Mouse (Mus musculus) lung, embryonic 16.5 days (tissue): Measurements from ENCODE around the gene Iqcd. TPM values are rescaled to one million over a fixed set of nuclear protein-coding genes. Genes with fewer than 3 reads are reported as not detected.

Experiments
- ATAC-seq: fragments of 200-750 bp; cut with Nextera tagmentation; 2 replicates; pipeline ENCODE4 v1.8.0; 2017; ENCODE audit warnings: low read depth, mild to moderate bottlenecking, moderate library complexity
- H3K27ac ChIP-seq: fragments of 300-500 bp; sonication (generic); 2 replicates; pipeline ENCODE4 v1.5.1; 2014; ENCODE audit warnings: mild to moderate bottlenecking, control low read depth, low read length
- H3K27me3 ChIP-seq: fragments of 300-500 bp; sonication (generic); 2 replicates; pipeline ENCODE4 v1.6.1; 2014; ENCODE audit warnings: low read depth, low read length, mixed read lengths; ENCODE audit not compliant: control insufficient read depth, insufficient read depth
- H3K36me3 ChIP-seq: fragments of 300-500 bp; sonication (generic); 2 replicates; pipeline ENCODE4 v1.6.1; 2014; ENCODE audit warnings: low read length; ENCODE audit not compliant: control insufficient read depth, insufficient read depth
- H3K4me1 ChIP-seq: fragments of 300-500 bp; sonication (generic); replicated peaks from 2 replicates; pipeline ENCODE4 v1.6.1; 2014; ENCODE audit warnings: low read length, mixed read lengths; ENCODE audit not compliant: control insufficient read depth, insufficient read depth
- H3K4me2 ChIP-seq: fragments of 300-500 bp; sonication (generic); 2 replicates; pipeline ENCODE4 v1.6.1; 2014; ENCODE audit warnings: low read depth, low read length, control low read depth
- H3K4me3 ChIP-seq: fragments of 300-500 bp; sonication (generic); 2 replicates; pipeline ENCODE4 v1.5.1; 2014; ENCODE audit warnings: mild to moderate bottlenecking, low read length, control low read depth
- H3K9ac ChIP-seq: fragments of 300-500 bp; sonication (generic); 2 replicates; pipeline ENCODE4 v1.6.1; 2014; ENCODE audit warnings: low read length, control low read depth
- H3K9me3 ChIP-seq: fragments of 300-500 bp; sonication (generic); 2 replicates; pipeline ENCODE4 v1.6.1; 2016; ENCODE audit warnings: low read length; ENCODE audit not compliant: control insufficient read depth
- WGBS: fragments of 180-500 bp; shearing (Covaris S2); extraction: QIAGEN DNeasy Blood & Tissue Kit; methylation state at CpG from one replicate; pipeline ENCODE4 v1.1.7; 2014; 5-methylcytosine and 5-hydroxymethylcytosine counted together
- polyA plus RNA-seq: library from polyadenylated mRNA; unstranded; fragments of >200 nt; fragmentation: Nextera tagmentation; extraction: Ambion mirVana; gene quantifications from 2 replicates; pipeline ENCODE4 v1.2.1, GENCODE M21; 2015

Gene Iqcd
- polyA plus RNA-seq, 1 experiment from 2014 or later: 1.9 TPM

- no peak overlapping the region for H3K4me3 ChIP-seq
- 0 out of 2 replicates have a peak overlapping the region, but pooled peaks have one; percentile 23 for H3K9ac ChIP-seq
- H3K4me1 ChIP-seq: peaks cover 22% of the 10 kb centered on the region
- H3K27ac ChIP-seq: peak overlapping the region; percentile 38
- H3K36me3 ChIP-seq: peaks cover 11% of the 10 kb centered on the region
- H3K4me2 ChIP-seq: peak overlapping the region; percentile 16
- H3K27me3 ChIP-seq: no peaks in the 10 kb centered on the region
- H3K9me3 ChIP-seq: no peaks in the 10 kb centered on the region
- ATAC-seq: no peak
- WGBS: 53% methylated on average over 26 of the region's 26 CpGs
These were observed 9.5 kb upstream of the Iqcd start for GRCm38 (mm10) chr5:120579211-120579897.

- ATAC-seq: no peak
- no peak overlapping the region for H3K9ac ChIP-seq
- no peaks in the 10 kb centered on the region for H3K27me3 ChIP-seq
- peaks cover 22% of the 10 kb centered on the region for H3K4me1 ChIP-seq
- no peak overlapping the region for H3K4me2 ChIP-seq
- H3K36me3 ChIP-seq: peaks cover 16% of the 10 kb centered on the region
- H3K9me3 ChIP-seq: no peaks in the 10 kb centered on the region
- WGBS: 89% methylated on average over 26 of the region's 26 CpGs
- no peak overlapping the region for H3K27ac ChIP-seq
- no peak overlapping the region for H3K4me3 ChIP-seq
These were observed 8.8 kb upstream of the Iqcd start for GRCm38 (mm10) chr5:120579898-120580626.

GRCm38 (mm10) chr5:120582002-120582401 lies 6.8 kb upstream of the Iqcd start:
- H3K9ac ChIP-seq: no peak overlapping the region
- 71% methylated on average over 9 of the region's 9 CpGs for WGBS

GRCm38 (mm10) chr5:120583511-120583910 lies 5.3 kb upstream of the Iqcd start:
- Histone ChIP-seq H3K9ac (no peak overlapping the region), H3K27me3 (no peaks in the 10 kb centered on the region), H3K4me1 (peaks cover 33% of the 10 kb centered on the region), H3K4me2 (no peak overlapping the region), H3K36me3 (peaks cover 17% of the 10 kb centered on the region), H3K9me3 (no peaks in the 10 kb centered on the region), H3K4me3 (no peak overlapping the region), H3K27ac (no peak overlapping the region)
- no peak for ATAC-seq
- 84% methylated on average over 4 of the region's 4 CpGs for WGBS

More at GRCm38 (mm10) chr5:120582002-120582401, 6.8 kb upstream of the Iqcd start:
- no peaks in the 10 kb centered on the region for H3K27me3 ChIP-seq
- H3K4me2 ChIP-seq: no peak overlapping the region
- no peaks in the 10 kb centered on the region for H3K9me3 ChIP-seq
- no peak overlapping the region for H3K27ac ChIP-seq
- ATAC-seq: no peak
- H3K4me3 ChIP-seq: no peak overlapping the region
- peaks cover 17% of the 10 kb centered on the region for H3K36me3 ChIP-seq
- H3K4me1 ChIP-seq: peaks cover 32% of the 10 kb centered on the region

- H3K36me3 ChIP-seq: peaks cover 17% of the 10 kb centered on the region
- peaks cover 22% of the 10 kb centered on the region for H3K4me1 ChIP-seq
- no peaks in the 10 kb centered on the region for H3K27me3 ChIP-seq
- H3K9ac ChIP-seq: no peak overlapping the region
- no peaks in the 10 kb centered on the region for H3K9me3 ChIP-seq
- no peak for ATAC-seq
- H3K4me3 ChIP-seq: no peak overlapping the region
- no peak overlapping the region for H3K4me2 ChIP-seq
- 50% methylated on average over 15 of the region's 15 CpGs for whole genome bisulfite sequencing
- no peak overlapping the region for H3K27ac ChIP-seq
These were observed 3.8 kb upstream of the Iqcd start for GRCm38 (mm10) chr5:120584968-120585367.

GRCm38 (mm10) chr5:120586741-120587615 lies 1.8 kb upstream of the Iqcd start:
- H3K4me3 ChIP-seq: peak overlapping the region; percentile 91
- no peaks in the 10 kb centered on the region; the same call in 1 of the 2 replicates for H3K9me3 ChIP-seq
- H3K4me1 ChIP-seq: peaks cover 22% of the 10 kb centered on the region
- peak overlapping the region; percentile 31 for H3K27ac ChIP-seq
- H3K9ac ChIP-seq: peak overlapping the region; percentile 87
- ATAC-seq: no peak
- 9% methylated on average over 17 of the region's 17 CpGs for WGBS
- H3K36me3 ChIP-seq: peaks cover 17% of the 10 kb centered on the region
- peak overlapping the region; percentile 95 for H3K4me2 ChIP-seq
- H3K27me3 ChIP-seq: no peaks in the 10 kb centered on the region

GRCm38 (mm10) chr5:120587616-120587926 lies 1.2 kb upstream of the Iqcd start:
- H3K9ac ChIP-seq: peak overlapping the region; percentile 87

GRCm38 (mm10) chr5:120587940-120588568 lies 762 bp upstream of the Iqcd start:
- H3K36me3 ChIP-seq: peaks cover 14% of the 10 kb centered on the region
- peak overlapping the region; percentile 95 for H3K4me2 ChIP-seq
- no peaks in the 10 kb centered on the region for H3K27me3 ChIP-seq
- peak overlapping the region; percentile 87 for H3K9ac ChIP-seq
- H3K9me3 ChIP-seq: no peaks in the 10 kb centered on the region; the same call in 1 of the 2 replicates
- under 1% methylated on average over 29 of the region's 29 CpGs for WGBS
- H3K27ac ChIP-seq: peak overlapping the region; percentile 62
- ATAC-seq: peak; percentile 0; the same call in 1 of the 2 replicates
- H3K4me1 ChIP-seq: peaks cover 22% of the 10 kb centered on the region
- H3K4me3 ChIP-seq: peak overlapping the region; percentile 91

More at GRCm38 (mm10) chr5:120587616-120587926, 1.2 kb upstream of the Iqcd start:
- no peak for ATAC-seq
- Histone ChIP-seq H3K27ac (peak overlapping the region; percentile 31), H3K36me3 (peaks cover 17% of the 10 kb centered on the region), H3K27me3 (no peaks in the 10 kb centered on the region), H3K9me3 (no peaks in the 10 kb centered on the region; the same call in 1 of the 2 replicates), H3K4me2 (peak overlapping the region; percentile 95), H3K4me1 (peaks cover 22% of the 10 kb centered on the region), H3K4me3 (peak overlapping the region; percentile 91)
- WGBS: 11% methylated on average over 9 of the region's 9 CpGs
